20 mouse cellular contexts compared by ENCODE assay signal in genomic region chr1:155987625-155988024, GRCm38 (mm10). TPM values are rescaled to one million over a fixed set of nuclear protein-coding genes. Genes with fewer than 3 reads are reported as not detected.
DNase-seq lines count a peak whose midpoint lies in the region; ATAC-seq and TF ChIP-seq lines count a peak whose summit lies in the region.
"Had no signal": no experiment of that assay in that cellular context is flagged by ENCODE, and none has a peak within 500 bp of the region (broad histone marks: within the 10 kb centered on the region; RNA-seq: fewer than 3 reads in every experiment).

No protein-coding gene starts in this region.

- WGBS in stomach, postnatal 0 days = 80% methylated on average over 2 of the region's 2 CpGs
- 76% methylated on average over 2 of the region's 2 CpGs for WGBS in midbrain, embryonic 11.5 days

- no peak for TF ChIP-seq EP300 in stomach, postnatal 0 days (optimal IDR thresholded peaks at IDR 0.05)

- no peaks in the 10 kb centered on the region for H3K9me3 ChIP-seq in stomach, postnatal 0 days (ENCODE audit: control insufficient read depth, low read length)
- no peaks in the 10 kb centered on the region for H3K9me3 ChIP-seq in midbrain, embryonic 11.5 days (ENCODE audit: control insufficient read depth, low read length)
- H3K9me3 ChIP-seq: embryonic facial prominence, embryonic 10.5 days; embryonic facial prominence, embryonic 12.5 days; forebrain, embryonic 13.5 days; forebrain, embryonic 15.5 days had no signal

- H3K4me1 ChIP-seq in stomach, postnatal 0 days (replicated peaks; ENCODE audit: control insufficient read depth, insufficient read depth) = no peaks in the 10 kb centered on the region
- no peaks in the 10 kb centered on the region; the same call in 1 of the 2 replicates for H3K4me1 ChIP-seq in midbrain, embryonic 11.5 days (ENCODE audit: control insufficient read depth, insufficient read depth, low read length)
- H3K4me1 ChIP-seq: embryonic facial prominence, embryonic 10.5 days; forebrain, embryonic 15.5 days had no signal

- H3K36me3 ChIP-seq in stomach, postnatal 0 days (ENCODE audit: control insufficient read depth, insufficient read depth, low read length) = no peaks in the 10 kb centered on the region
- no peaks in the 10 kb centered on the region for H3K36me3 ChIP-seq in midbrain, embryonic 11.5 days (ENCODE audit: control insufficient read depth, insufficient read depth, low read length)
- H3K36me3 ChIP-seq: embryonic facial prominence, embryonic 10.5 days; embryonic facial prominence, embryonic 12.5 days; forebrain, embryonic 15.5 days had no signal

- no peak overlapping the region for H3K27ac ChIP-seq in stomach, postnatal 0 days (replicated peaks)
- no peak overlapping the region for H3K27ac ChIP-seq in midbrain, embryonic 11.5 days (ENCODE audit: low read depth, low read length)
- H3K27ac ChIP-seq: embryonic facial prominence, embryonic 10.5 days; embryonic facial prominence, embryonic 12.5 days; forebrain, embryonic 13.5 days; forebrain, embryonic 15.5 days had no signal

- intact Hi-C loops in heart, postnatal 36 days (cut with DNase I) = no loop called here

- DNase-seq in heart, adult 11 months = peak; percentile 39
- DNase-seq in heart, postnatal 36 days = no peak
- peak; percentile 58 for DNase-seq in A20 (ENCODE audit: low read depth, low spot score)
- no peak for DNase-seq in stomach, postnatal 0 days (ENCODE audit: low spot score)
- no peak for DNase-seq in midbrain, embryonic 11.5 days (ENCODE audit: low spot score, missing footprints)
- DNase-seq: adrenal gland, adult 8-10 months; adrenal gland, postnatal 14 days; adrenal gland, postnatal 36 days; cerebellum, adult 11-12 months; cerebellum, adult 2 months; cerebellum, adult 9-10 months; cerebellum, postnatal 10 days; cerebellum, postnatal 25 days; forebrain, postnatal 0 days had no signal

- no peak for TF ChIP-seq CTCF in stomach, postnatal 0 days (IDR thresholded peaks at IDR 0.05; ENCODE audit: low read depth)

- no peak overlapping the region for H3K4me3 ChIP-seq in stomach, postnatal 0 days (ENCODE audit: low read depth, low read length)
- H3K4me3 ChIP-seq in midbrain, embryonic 11.5 days (ENCODE audit: low read depth, low read length) = no peak overlapping the region
- H3K4me3 ChIP-seq: embryonic facial prominence, embryonic 10.5 days; embryonic facial prominence, embryonic 12.5 days; forebrain, embryonic 13.5 days; forebrain, embryonic 15.5 days had no signal

- H3K4me2 ChIP-seq in stomach, postnatal 0 days (replicated peaks; ENCODE audit: low read depth) = no peak overlapping the region
- no peak overlapping the region for H3K4me2 ChIP-seq in midbrain, embryonic 11.5 days
- H3K4me2 ChIP-seq: embryonic facial prominence, embryonic 12.5 days; forebrain, embryonic 13.5 days; forebrain, embryonic 15.5 days had no signal

- peak; percentile 75; the same call in 1 of the 2 replicates for ATAC-seq in stomach, postnatal 0 days (ENCODE audit: low FRiP score, low TSS enrichment)
- ATAC-seq in midbrain, embryonic 11.5 days (ENCODE audit: low FRiP score) = no peak
- ATAC-seq: activated CD4-positive, CD25-positive, alpha-beta regulatory T cell, adult 4 months; forebrain, embryonic 13.5 days; forebrain, embryonic 15.5 days; forebrain, postnatal 0 days; Patski had no signal

- H3K9ac ChIP-seq in stomach, postnatal 0 days (ENCODE audit: low read length) = no peak overlapping the region
- H3K9ac ChIP-seq in midbrain, embryonic 11.5 days (ENCODE audit: low read length) = no peak overlapping the region
- H3K9ac ChIP-seq: embryonic facial prominence, embryonic 12.5 days; forebrain, embryonic 13.5 days; forebrain, embryonic 15.5 days; forebrain, postnatal 0 days had no signal

- H3K27me3 ChIP-seq in stomach, postnatal 0 days (ENCODE audit: control insufficient read depth, insufficient read depth, low read length) = no peaks in the 10 kb centered on the region
- no peaks in the 10 kb centered on the region for H3K27me3 ChIP-seq in midbrain, embryonic 11.5 days (ENCODE audit: control insufficient read depth, insufficient read depth, low read length)
- H3K27me3 ChIP-seq: embryonic facial prominence, embryonic 12.5 days; forebrain, embryonic 13.5 days; forebrain, embryonic 15.5 days; Patski had no signal

RNA-seq across cellular contexts. Expression of gene Cep350, which starts 14.6 kb away (rescaled TPM):
- 10 to 100 TPM; 38.0 TPM for total RNA-seq in heart, postnatal 36 days (2021)
- polyA plus RNA-seq in stomach, postnatal 0 days (2015; fragmentation: Nextera tagmentation; extraction: Ambion mirVana) = 7.1 and 9.0 TPM in 2 replicates
- polyA plus RNA-seq in midbrain, embryonic 11.5 days (2014; fragmentation: Nextera tagmentation; extraction: Ambion mirVana) = 6.7 and 6.9 TPM in 2 replicates

RNA-seq across cellular contexts. Expression of gene Tor1aip2, which starts 47.6 kb away (rescaled TPM):
- total RNA-seq in heart, postnatal 36 days (2021) = 10 to 100 TPM; 46.2 to 52.5 TPM
- polyA plus RNA-seq in stomach, postnatal 0 days (2015; fragmentation: Nextera tagmentation; extraction: Ambion mirVana) = 67.0 and 69.8 TPM in 2 replicates
- 115 and 131 TPM in 2 replicates for polyA plus RNA-seq in midbrain, embryonic 11.5 days (2014; fragmentation: Nextera tagmentation; extraction: Ambion mirVana)

RNA-seq across cellular contexts. Expression of gene Tor1aip1, which starts 48.7 kb away (rescaled TPM):
- 10 to 100 TPM; 87.5 to 87.7 TPM for total RNA-seq in heart, postnatal 36 days (2021)
- 35.4 and 38.6 TPM in 2 replicates for polyA plus RNA-seq in stomach, postnatal 0 days (2015; fragmentation: Nextera tagmentation; extraction: Ambion mirVana)
- polyA plus RNA-seq in midbrain, embryonic 11.5 days (2014; fragmentation: Nextera tagmentation; extraction: Ambion mirVana) = 35.3 and 37.8 TPM in 2 replicates

Comparison
In these comparisons a context has a peak if more than half of its experiments do, and no peak if none do; other contexts are left out.
1. DNase-seq: peak in heart, adult 11 months (single experiment) and A20 (single experiment); none in heart, postnatal 36 days (0 of 2), stomach, postnatal 0 days (single experiment) and midbrain, embryonic 11.5 days (single experiment).